Mouse (Mus musculus): ENCODE results near the gene 4931422A03Rik. TPM values are rescaled to one million over a fixed set of nuclear protein-coding genes. Genes with fewer than 3 reads are reported as not detected.

The 4931422A03Rik gene
- polyA plus RNA-seq, 1 experiment from 2014 or later, result 2.4 TPM

DNA sequence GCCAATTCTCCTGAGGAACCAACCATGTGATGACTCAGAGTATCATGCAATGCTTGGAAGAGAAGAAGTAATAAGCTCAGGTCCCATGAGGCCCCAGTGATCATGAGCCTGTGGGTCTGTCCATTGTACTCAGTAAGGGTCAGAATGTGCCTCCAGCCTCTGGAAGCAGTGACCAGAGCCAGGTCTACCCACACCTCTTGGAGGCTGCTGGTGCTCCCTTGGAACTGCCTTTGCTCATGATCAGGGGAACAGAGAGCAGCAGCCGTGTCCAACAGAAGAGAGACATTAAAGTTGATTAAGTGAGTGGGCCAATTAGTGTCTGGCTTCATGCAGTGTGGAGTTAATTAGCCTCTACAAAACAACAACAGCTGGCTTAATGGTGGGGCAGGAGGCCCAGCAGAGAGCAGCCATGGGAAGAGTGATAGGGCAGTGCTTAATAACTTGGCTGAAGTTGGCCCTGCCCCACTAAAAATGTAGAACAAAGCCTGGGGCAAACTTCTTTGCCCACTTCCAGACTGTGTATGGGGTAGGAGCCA, 100.5 kb downstream of the 4931422A03Rik start:
- peak; percentile 68 for ATAC-seq (ENCODE audit: low read depth)
- 8% methylated on average over 1 of the region's 1 CpGs for WGBS
- H3K4me1 ChIP-seq (replicated peaks), result peaks cover 49% of the 10 kb centered on the region
- H3K27me3 ChIP-seq, result no peaks in the 10 kb centered on the region
- H3K9me3 ChIP-seq, result no peaks in the 10 kb centered on the region
- H3K9ac ChIP-seq, result no peak overlapping the region
- no peaks in the 10 kb centered on the region for H3K36me3 ChIP-seq
- no peak overlapping the region for H3K4me2 ChIP-seq
- H3K4me3 ChIP-seq, result no peak overlapping the region
- peak overlapping the region; percentile 14; the same call in 1 of the 2 replicates for H3K27ac ChIP-seq (replicated peaks)

DNA sequence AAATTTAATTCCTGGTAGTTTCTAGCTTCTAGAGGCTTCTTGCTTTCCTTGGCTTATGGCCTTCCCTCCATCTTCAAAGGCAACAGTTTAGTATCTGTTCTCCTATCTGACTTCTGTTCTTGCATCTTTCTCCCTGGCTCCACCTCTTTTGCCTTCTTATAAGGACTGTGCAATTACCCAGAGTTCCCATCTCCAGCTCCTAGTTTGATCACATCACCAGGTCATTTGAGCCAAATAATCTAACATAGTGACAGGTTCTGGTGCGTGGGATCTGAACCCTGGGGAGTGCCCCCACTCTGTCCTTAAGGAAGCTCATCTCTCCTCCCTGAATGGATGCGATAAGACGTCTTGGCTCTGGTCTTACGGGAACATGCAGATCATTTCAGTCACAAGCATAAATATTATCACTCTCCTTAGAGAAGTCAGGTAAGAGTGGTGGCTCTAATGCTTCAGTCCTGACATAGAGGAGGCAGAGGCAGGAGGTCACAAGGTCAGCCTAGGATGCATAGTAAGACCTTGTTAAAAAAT, 101.5 kb downstream of the 4931422A03Rik start:
- no peak overlapping the region for H3K27ac ChIP-seq (replicated peaks)
- no peak overlapping the region for H3K4me2 ChIP-seq
- WGBS, result 90% methylated on average over 4 of the region's 4 CpGs
- ATAC-seq (ENCODE audit: low read depth), result no peak
- H3K4me1 ChIP-seq (replicated peaks), result peaks cover 43% of the 10 kb centered on the region
- no peaks in the 10 kb centered on the region for H3K36me3 ChIP-seq
- no peak overlapping the region for H3K9ac ChIP-seq
- no peaks in the 10 kb centered on the region for H3K9me3 ChIP-seq
- H3K4me3 ChIP-seq, result no peak overlapping the region
- no peaks in the 10 kb centered on the region for H3K27me3 ChIP-seq

DNA sequence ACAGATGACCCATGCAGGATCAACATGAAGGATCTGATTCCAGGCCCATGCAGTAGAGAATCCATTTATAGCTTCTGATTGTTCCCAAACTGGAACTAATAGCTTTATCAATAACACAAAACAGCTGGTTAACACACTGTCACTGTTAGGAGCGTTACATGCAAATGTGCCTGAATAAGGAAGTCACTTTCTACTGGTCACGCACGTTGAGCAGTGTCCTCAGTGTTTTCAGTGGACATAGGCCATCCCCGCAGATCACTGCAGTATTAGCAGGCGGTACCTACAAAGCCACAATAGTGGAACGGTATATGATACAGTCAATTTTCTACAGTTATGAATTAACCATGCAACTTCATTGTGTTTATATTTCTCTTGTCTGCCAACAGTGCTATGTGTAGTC, 108.7 kb downstream of the 4931422A03Rik start:
- Histone ChIP-seq H3K9ac (no peak overlapping the region), H3K9me3 (no peaks in the 10 kb centered on the region), H3K4me1 (replicated peaks) (no peaks in the 10 kb centered on the region), H3K4me2 (no peak overlapping the region), H3K36me3 (no peaks in the 10 kb centered on the region), H3K4me3 (no peak overlapping the region), H3K27me3 (no peaks in the 10 kb centered on the region), H3K27ac (replicated peaks) (no peak overlapping the region)
- ATAC-seq (ENCODE audit: low read depth), result no peak
- 82% methylated on average over 6 of the region's 6 CpGs for WGBS

DNA sequence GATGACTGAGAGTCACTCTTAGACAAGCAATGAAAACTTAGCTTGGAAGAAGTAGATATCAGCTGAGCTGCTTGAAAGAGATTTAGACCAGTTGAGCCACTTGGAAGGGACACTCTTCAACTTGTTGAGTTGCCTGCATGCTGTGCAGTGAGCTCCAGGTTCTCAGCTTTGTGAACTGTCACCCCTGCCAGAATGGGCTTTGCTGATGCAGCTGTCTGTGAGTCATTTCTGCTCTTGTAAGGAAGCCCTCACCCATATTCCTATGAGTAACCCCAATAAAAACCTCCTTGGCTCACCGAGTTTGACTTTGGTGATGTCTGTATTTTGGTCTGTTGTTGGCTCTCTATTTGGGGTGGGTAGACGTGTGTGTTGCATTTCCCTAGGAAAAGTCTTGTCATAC, 109.8 kb downstream of the 4931422A03Rik start:
- H3K36me3 ChIP-seq, result no peaks in the 10 kb centered on the region
- no peak overlapping the region for H3K4me3 ChIP-seq
- H3K4me2 ChIP-seq, result no peak overlapping the region
- H3K4me1 ChIP-seq (replicated peaks), result no peaks in the 10 kb centered on the region; the same call in 1 of the 2 replicates
- no peak for ATAC-seq (ENCODE audit: low read depth)
- no peaks in the 10 kb centered on the region for H3K9me3 ChIP-seq
- H3K27me3 ChIP-seq, result no peaks in the 10 kb centered on the region
- no peak overlapping the region for H3K27ac ChIP-seq (replicated peaks)
- 81% methylated on average over 2 of the region's 2 CpGs for WGBS
- H3K9ac ChIP-seq, result no peak overlapping the region

DNA sequence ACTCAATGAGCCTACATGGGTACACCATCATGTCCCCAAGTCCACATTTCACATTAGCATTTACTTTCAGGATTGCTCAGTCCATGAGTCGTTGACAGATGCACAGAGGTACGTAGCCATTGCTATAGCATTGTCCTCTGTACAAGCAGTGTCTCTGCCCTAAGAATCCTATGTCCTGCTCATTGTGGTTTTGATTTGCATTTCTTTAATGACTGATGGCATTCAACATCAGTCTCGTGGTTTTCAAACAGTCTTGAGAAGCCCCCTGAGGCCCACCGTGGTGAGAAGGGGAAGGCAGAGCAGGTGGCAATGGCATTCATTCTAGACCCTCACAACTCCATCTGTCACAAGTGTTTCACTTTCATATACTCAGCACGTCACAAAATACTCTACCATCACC, 110.8 kb downstream of the 4931422A03Rik start:
- 78% methylated on average over 5 of the region's 5 CpGs for WGBS
- H3K9me3 ChIP-seq, result no peaks in the 10 kb centered on the region
- H3K27me3 ChIP-seq, result no peaks in the 10 kb centered on the region
- H3K4me1 ChIP-seq (replicated peaks), result no peaks in the 10 kb centered on the region; the same call in 1 of the 2 replicates
- no peak overlapping the region for H3K4me3 ChIP-seq
- H3K36me3 ChIP-seq, result no peaks in the 10 kb centered on the region
- H3K4me2 ChIP-seq, result no peak overlapping the region
- no peak overlapping the region for H3K27ac ChIP-seq (replicated peaks)
- no peak for ATAC-seq (ENCODE audit: low read depth)
- H3K9ac ChIP-seq, result no peak overlapping the region

Other genes starting within 250 kb of the 4931422A03Rik start
- gene Caprin1, start 230.7 kb downstream of the 4931422A03Rik start, polyA plus RNA-seq (2015; fragmentation: Nextera tagmentation; extraction: Ambion mirVana), result 412 and 425 TPM in 2 replicates
- 58.0 and 59.2 TPM in 2 replicates for gene Lmo2, start 70.4 kb downstream of the 4931422A03Rik start, polyA plus RNA-seq (2015; fragmentation: Nextera tagmentation; extraction: Ambion mirVana)
- gene Fbxo3, start 640 bp downstream of the 4931422A03Rik start, polyA plus RNA-seq (2015; fragmentation: Nextera tagmentation; extraction: Ambion mirVana), result 61.0 and 67.1 TPM in 2 replicates
- not detected in 2 replicates for gene Gm10912, start 37.5 kb upstream of the 4931422A03Rik start, polyA plus RNA-seq (2015; fragmentation: Nextera tagmentation; extraction: Ambion mirVana)
- not detected in 2 replicates for gene Gm10799, start 40.2 kb upstream of the 4931422A03Rik start, polyA plus RNA-seq (2015; fragmentation: Nextera tagmentation; extraction: Ambion mirVana)
- 2.4 and 3.2 TPM in 2 replicates for gene Cd59b, start 41.5 kb upstream of the 4931422A03Rik start, polyA plus RNA-seq (2015; fragmentation: Nextera tagmentation; extraction: Ambion mirVana)
- 15.8 and 25.4 TPM in 2 replicates for gene Cd59a, start 67.4 kb upstream of the 4931422A03Rik start, polyA plus RNA-seq (2015; fragmentation: Nextera tagmentation; extraction: Ambion mirVana)
- 0.24 TPM in 1 of 2 replicates, not detected in the other for gene A930018P22Rik, start 94.4 kb upstream of the 4931422A03Rik start, polyA plus RNA-seq (2015; fragmentation: Nextera tagmentation; extraction: Ambion mirVana)